Mouse (Mus musculus) cerebellum, adult 2 months (tissue): ENCODE results near the gene Dlg3.

ENCODE experiments used
- CTCF ChIP-seq: fragments of 200-500 bp; IDR thresholded peaks from 2 replicates; pipeline ENCODE4 v1.5.1; 2011; ENCODE audit warnings: low read depth, mild to moderate bottlenecking, control low read depth, low read length, moderate library complexity, borderline replicate concordance; ENCODE audit not compliant: insufficient read depth
- POLR2A ChIP-seq: fragments of 200-500 bp; IDR thresholded peaks from 2 replicates; pipeline ENCODE4 v1.6.1; 2011; ENCODE audit warnings: low read length, control low read depth, borderline replicate concordance; ENCODE audit not compliant: insufficient read depth

DNA sequence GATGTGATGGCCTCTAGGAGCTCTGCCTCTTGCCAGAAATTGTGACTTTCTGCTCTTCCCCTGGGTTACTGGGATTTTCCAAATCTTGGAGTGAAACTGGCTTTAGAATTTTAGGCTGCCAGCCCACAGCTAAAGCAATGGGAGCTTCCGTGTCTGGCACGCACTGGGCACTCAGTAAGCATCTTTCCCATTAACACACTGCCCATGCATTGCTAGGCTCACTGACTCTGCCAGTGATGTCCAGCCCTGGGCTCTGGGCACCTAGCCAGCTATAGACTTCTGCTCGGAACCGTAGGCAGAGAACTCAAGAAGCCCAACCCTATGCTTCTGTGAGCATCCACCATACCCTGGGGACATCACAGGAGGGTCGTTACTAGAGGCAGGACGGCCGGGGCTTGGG is 48.2 kb downstream of the Dlg3 start:
- TF ChIP-seq CTCF = no peak
- no peak for TF ChIP-seq POLR2A
